Mouse (Mus musculus) Patski (cell line): ENCODE results near the gene Tcp1. TPM values are rescaled to one million over a fixed set of nuclear protein-coding genes. Genes with fewer than 3 reads are reported as not detected.
"Not testable (repeated sequence)": the region's sequence is repeated elsewhere in the genome, so short reads cannot be mapped to it uniquely, and the experiment has no call there.

Source experiments
- ATAC-seq: fragments of 100-300 bp; one replicate; pipeline ENCODE4 v1.8.0; 2021
- CTCF ChIA-PET: fragments of 350-600 bp; sonication (Branson Sonifier 250); formaldehyde crosslinking; loops from one replicate; lab custom pipeline; 2022; ENCODE audit warnings: inconsistent platforms; lab: Charles Lee
- POLR2A ChIA-PET: fragments of 350-600 bp; sonication (Branson Sonifier 250); formaldehyde crosslinking; loops from one replicate; lab custom pipeline; 2022; ENCODE audit warnings: antibody characterized with exemption, inconsistent platforms; lab: Charles Lee
- DNase-seq: peaks from one replicate; pipeline ENCODE4 v3.0.0-alpha.2; 2011; ENCODE audit warnings: low read depth, low spot score
- H3K27me3 ChIP-seq: fragments of 371-371 bp; one replicate; pipeline ENCODE4 v1.5.1; 2021
- CTCF ChIP-seq: fragments of 100-300 bp; IDR thresholded peaks from one replicate; pipeline ENCODE4 v1.5.1; 2021
- in situ Hi-C: fragments of 300-500 bp; cut with MboI; formaldehyde crosslinking; loops from 3 replicates; pipeline ENCODE4 v1.11.1; 2018; ENCODE audit warnings: low pct_unique_long_range_greater_than_20kb, mixed read lengths
- polyA plus RNA-seq: library from polyadenylated mRNA; unstranded; gene quantifications from one replicate; pipeline ENCODE4 v1.2.3, GENCODE M21; 2021

Tcp1 gene
- polyA plus RNA-seq, 1 experiment from 2014 or later = 297 TPM

DNA sequence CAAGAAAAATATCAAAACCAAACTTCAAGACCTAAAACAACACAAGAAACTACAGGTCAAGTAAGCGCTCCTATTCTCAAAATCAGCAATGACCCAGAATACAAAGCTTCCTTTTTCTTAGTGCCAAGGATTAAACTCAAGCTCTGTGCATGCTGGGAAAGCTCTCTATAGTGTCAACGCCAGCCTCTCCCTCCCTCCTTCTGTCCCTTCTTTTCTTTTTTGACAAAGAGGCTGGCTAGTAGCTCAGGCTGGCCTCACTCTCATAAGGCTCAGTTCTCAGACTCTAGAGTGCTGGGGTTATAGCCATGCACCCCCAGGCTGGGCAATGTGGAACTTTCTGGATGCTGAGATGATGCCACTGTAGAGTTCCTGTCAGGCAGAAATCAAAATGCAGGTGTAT lies 22.6 kb downstream of the Tcp1 start:
- ChIA-PET CTCF (interaction anchor here (1.0 to 1.3 kb wide), 2 partner anchors 13 to 18 kb away, joined by 3 to 5 read pairs; no protein-coding TSS in a partner anchor), POLR2A (interaction anchor here (1.0 kb wide), 1 partner anchor 12 kb away, joined by 3 read pairs; no protein-coding TSS in a partner anchor)
- TF ChIP-seq CTCF = no peak
- no peaks in the 10 kb centered on the region for H3K27me3 ChIP-seq
- ATAC-seq (no peak), DNase-seq (no peak)
- in situ Hi-C loops = no loop called here

DNA sequence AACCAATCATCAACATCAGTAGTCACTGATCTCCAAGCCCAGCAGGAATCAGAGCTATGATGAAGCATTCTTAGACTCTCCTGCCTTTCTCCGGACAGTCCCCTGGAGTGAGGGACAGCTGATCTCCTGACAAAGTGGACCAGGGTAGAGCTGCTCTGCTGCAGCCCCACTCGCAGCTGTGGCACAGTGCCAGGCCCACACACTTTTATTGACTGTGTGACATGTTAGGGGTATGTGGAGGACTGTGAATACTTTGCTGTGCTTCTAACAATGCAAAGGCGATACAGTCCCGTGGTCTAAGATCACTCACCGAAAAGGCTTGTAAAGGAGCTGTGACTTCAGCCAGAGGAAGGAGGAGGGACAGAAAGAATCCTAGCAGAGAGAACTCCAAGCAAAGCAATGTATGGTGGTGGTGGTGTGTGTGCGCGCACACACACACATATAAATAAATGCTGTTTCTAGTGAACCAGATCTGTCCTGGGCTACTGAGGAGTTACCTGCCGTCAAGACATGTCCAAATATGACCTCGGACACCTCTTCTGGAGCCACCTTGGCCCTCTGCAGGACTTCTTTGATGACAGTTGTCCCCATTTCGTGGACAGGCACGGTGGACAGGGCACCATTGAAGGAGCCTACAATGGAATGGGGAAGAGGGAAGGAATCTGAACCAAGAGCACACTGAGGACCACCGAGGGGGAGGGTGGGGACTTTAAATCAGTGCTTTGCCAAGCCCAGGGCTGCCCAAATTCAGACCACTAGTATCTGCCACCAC lies 24.1 kb downstream of the Tcp1 start:
- DNase-seq, in situ Hi-C loops, POLR2A ChIA-PET, H3K27me3 ChIP-seq: not testable (repeated sequence)
- peak; percentile 32 for ATAC-seq
- CTCF ChIA-PET = interaction anchor here (0.9 kb wide), 1 partner anchor 10 kb away, joined by 3 read pairs; no protein-coding TSS in a partner anchor

DNA sequence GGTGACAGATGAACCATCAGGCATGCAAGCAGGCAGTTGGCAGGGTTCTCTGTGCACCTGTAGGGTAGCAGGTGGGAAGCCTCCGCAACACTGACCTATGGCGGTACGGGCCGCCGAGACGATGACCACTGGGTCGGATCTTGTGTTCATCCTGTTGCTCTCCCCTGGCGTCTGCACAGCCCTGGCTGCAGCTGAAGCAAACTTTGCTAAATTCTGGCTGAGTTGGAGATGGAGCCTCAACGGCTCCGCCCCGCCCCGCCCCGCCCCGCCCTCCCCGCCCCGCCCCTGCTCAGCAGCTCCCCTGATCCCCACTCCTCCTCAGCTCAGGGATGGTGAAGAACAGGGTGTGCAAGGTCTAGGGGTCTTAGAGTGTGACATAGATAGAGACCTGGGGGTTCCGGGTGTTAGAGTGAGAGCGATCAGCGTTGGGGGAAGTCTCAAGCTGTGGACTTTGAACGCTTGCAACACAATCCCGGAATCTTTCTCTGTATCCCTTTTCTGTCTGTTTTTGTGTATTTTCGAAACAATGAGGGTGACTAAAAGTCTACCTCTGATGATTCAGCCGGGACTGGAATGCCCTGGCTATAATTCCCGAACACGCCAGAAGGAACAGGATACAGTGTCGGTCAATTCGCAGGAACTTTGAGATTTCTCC lies 24.8 kb downstream of the Tcp1 start, which contains the start of gene Acat3:
Gene Acat3, minus strand, starts transcription at position 450 of the 655 bp plus-strand sequence.
- DNase-seq = peak; percentile 34
- ATAC-seq = peak; percentile 73

DNA sequence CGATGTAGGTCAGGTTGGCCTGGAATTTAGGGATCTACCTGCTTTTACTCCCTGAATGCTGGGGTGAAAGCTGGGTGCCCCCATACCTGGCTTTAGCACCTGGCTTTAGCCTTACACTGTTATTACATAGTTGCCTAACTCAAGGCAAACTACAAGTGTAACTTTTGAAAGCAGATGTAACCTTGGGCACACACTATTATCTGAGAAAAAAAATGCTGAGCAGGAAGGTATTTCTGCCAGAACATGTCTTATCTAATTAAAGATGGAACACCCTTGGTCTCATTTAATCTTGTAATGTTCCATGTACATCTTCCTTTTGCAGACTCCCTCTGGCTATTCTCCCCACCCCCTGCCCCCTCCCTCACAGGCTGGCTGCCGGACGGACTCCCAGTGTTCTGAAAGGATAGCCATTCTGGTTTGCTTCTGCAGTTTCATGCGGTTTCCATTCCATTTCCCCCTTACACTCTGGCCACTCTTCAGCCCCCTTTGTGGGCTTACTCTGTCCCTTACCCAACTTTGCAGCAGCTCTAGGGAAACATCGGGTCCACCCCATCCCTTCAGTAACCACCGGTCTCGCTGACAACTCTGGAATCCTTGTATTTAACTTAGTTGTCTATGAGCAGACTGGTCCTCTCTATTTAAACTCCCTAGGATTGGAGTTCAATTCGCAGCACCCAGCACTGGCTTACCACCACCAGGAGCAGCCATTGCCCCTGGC lies 26.2 kb downstream of the Tcp1 start:
- ChIA-PET POLR2A (interaction anchor here (0.6 to 0.9 kb wide), 2 partner anchors 16 to 35 kb away, joined by 3 to 4 read pairs; no protein-coding TSS in a partner anchor), CTCF (interaction anchor here (1.2 kb wide), 1 partner anchor 10 kb away, joined by 5 read pairs; no protein-coding TSS in a partner anchor)
- no peak for DNase-seq
- H3K27me3 ChIP-seq = no peaks in the 10 kb centered on the region
- in situ Hi-C loops = no loop called here
- ATAC-seq = no peak
- no peak for TF ChIP-seq CTCF

More for the DNA sequence above, 24.8 kb downstream of the Tcp1 start, which contains the start of gene Acat3:
- TF ChIP-seq CTCF = no peak
- ChIA-PET CTCF (interaction anchor here (0.9 kb wide), 1 partner anchor 9 kb away, joined by 3 read pairs; no protein-coding TSS in a partner anchor), POLR2A (interaction anchor here (0.9 kb wide), 1 partner anchor 14 kb away, joined by 4 read pairs; no protein-coding TSS in a partner anchor)
- H3K27me3 ChIP-seq = no peaks in the 10 kb centered on the region
- in situ Hi-C loops = no loop called here

DNA sequence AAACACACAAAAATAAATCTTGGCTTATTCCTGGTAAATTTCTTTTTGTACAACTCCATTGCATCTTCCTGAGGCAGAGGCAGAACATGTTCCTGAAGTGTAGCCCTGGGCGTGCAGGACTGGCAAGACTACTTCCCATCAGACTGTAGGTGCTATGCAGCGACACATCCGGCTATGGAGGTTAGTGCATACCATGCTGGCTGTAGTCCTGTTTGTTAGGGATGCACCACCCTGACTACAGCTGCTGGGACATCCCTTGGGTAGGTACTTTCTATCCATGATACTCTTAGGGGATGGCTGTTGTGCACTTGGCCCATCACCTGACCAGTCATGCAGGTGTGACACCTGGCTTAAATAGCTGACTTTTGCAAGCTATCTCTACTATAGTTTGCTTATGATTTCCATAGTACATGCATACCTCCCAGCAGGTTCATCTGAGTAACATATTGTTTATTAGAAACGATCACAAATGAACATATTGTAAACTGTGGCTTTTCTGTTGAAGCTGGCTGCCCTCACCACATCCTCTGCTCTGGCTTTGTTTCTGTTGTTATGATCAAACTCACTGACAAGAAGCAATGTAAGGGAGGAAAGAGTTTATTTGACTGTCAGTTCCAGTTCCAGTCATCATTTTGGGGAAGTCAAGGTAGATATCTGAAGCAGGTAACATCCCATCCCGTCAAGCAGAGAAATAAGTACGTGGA lies 27.1 kb downstream of the Tcp1 start:
- no peaks in the 10 kb centered on the region for H3K27me3 ChIP-seq
- ATAC-seq (no peak), DNase-seq (no peak)
- CTCF ChIA-PET = no interaction called here
- POLR2A ChIA-PET = no interaction called here
- in situ Hi-C loops = no loop called here
- no peak for TF ChIP-seq CTCF

DNA sequence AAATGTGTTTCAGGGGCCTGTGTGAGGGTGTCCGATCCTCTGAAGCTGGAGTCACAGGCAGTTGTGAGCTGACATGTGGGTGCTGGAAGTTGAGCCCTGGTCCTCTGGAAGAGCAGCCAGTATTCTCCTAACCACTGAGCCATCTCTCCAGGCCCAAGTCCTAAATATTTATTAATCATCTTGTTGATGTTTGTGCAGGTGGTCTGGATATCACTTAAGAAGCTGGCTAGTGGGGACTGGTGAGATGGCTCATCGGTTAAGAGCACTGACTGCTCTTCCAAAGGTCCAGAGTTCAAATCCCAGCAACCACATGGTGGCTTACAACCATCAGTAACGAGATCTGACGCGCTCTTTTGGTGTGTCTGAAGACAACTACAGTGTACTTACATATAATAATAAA lies 34.2 kb downstream of the Tcp1 start:
- CTCF ChIA-PET = interaction anchor here (0.6 to 1.2 kb wide), 2 partner anchors 10 to 801 kb away, joined by 3 read pairs; partner anchors contain the start of gene Acat3
- DNase-seq (no peak), ATAC-seq (no peak)
- no peaks in the 10 kb centered on the region for H3K27me3 ChIP-seq
- no peak for TF ChIP-seq CTCF
- in situ Hi-C loops = no loop called here
- POLR2A ChIA-PET = no interaction called here

DNA sequence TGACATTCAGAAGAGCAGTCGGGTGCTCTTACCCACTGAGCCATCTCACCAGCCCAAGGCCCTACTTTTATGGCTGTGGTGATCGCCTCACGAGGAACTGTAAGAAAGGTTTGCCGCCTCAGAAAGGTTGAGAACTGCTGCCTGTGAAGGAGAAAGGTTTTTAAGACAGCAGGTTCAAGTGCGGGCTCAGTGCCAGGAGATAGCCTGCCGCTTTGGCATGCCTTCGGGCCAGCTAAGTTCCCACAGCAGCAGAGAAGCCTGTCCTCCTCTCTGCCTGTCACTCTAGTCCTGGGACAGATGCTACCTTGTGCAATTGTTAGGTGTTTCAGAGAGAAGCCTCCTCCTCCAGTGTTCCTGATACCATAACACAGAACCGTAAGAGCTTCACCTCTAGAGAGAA lies 41.2 kb downstream of the Tcp1 start:
- ChIA-PET POLR2A (no interaction called here), CTCF (no interaction called here)
- no peak for ATAC-seq
- TF ChIP-seq CTCF = no peak
- no peaks in the 10 kb centered on the region for H3K27me3 ChIP-seq
- in situ Hi-C loops = no loop called here
- no peak for DNase-seq

DNA sequence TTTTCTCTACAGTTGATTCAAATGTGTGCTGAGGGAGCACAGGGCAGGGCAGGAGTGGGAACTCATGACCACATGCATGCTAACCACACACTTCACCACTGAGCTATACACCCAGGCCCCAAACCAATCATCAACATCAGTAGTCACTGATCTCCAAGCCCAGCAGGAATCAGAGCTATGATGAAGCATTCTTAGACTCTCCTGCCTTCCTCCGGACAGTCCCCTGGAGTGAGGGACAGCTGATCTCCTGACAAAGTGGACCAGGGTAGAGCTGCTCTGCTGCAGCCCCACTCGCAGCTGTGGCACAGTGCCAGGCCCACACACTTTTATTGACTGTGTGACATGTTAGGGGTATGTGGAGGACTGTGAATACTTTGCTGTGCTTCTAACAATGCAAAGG lies 43.9 kb downstream of the Tcp1 start:
- CTCF ChIA-PET, DNase-seq, ATAC-seq, in situ Hi-C loops, POLR2A ChIA-PET, H3K27me3 ChIP-seq: not testable (repeated sequence)

DNA sequence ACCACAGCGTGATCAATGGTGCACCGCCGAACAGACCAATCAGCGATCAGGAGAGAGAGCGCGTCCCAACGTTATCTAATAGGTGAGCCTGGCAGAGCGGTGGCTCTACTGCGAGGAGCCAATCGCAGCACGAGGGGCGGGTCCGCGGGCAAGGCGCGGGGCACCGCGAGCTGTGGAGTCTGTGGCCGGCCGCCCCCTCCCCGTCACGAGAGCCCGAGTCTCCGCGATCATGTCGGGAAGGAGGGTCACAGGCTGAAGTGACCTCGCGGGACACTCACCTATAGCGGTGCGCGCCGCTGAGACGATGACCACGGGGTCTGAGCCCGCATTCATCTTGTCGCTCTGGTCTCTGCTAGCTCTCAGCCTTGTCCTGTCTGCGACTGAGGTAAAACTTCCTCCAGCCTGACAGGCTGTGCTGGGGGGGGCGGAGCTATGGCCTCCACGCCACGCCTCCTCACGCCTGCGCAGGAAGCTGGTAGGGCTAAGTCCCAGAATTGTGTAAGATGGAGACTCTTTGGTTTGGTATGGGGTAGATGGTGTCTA lies 44.9 kb downstream of the Tcp1 start, which contains the start of gene Acat2:
Gene Acat2, minus strand, starts transcription at position 417 of the 543 bp plus-strand sequence.
- no peaks in the 10 kb centered on the region for H3K27me3 ChIP-seq
- DNase-seq (peak; percentile 54), ATAC-seq (peak; percentile 98)
- POLR2A ChIA-PET = no interaction called here
- CTCF ChIA-PET = no interaction called here
- in situ Hi-C loops = no loop called here
- no peak for TF ChIP-seq CTCF
